Mouse (Mus musculus) thymus, adult 2 months (tissue): ENCODE measurements at regions not wholly inside any gene's neighbourhood (a gene's known extent, or its start where the extent isn't known, plus 50 kb on each side); places are given as distances from the start of the nearest gene placed in this dataset.

Experiments used
- CTCF ChIP-seq: fragments of 200-500 bp; IDR thresholded peaks from 2 replicates; pipeline ENCODE4 v1.5.1; 2012; ENCODE audit warnings: mild to moderate bottlenecking, control low read depth, low read length, moderate library complexity, borderline replicate concordance; ENCODE audit not compliant: control insufficient read depth, poor library complexity, insufficient read depth; ENCODE audit errors: extremely low read depth
- POLR2A ChIP-seq: fragments of 200-500 bp; IDR thresholded peaks from 2 replicates; pipeline ENCODE4 v1.6.1; 2012; ENCODE audit warnings: mild to moderate bottlenecking, low read length, control low read depth, moderate library complexity; ENCODE audit not compliant: control insufficient read depth, poor library complexity, insufficient read depth; ENCODE audit errors: extremely low read depth

DNA sequence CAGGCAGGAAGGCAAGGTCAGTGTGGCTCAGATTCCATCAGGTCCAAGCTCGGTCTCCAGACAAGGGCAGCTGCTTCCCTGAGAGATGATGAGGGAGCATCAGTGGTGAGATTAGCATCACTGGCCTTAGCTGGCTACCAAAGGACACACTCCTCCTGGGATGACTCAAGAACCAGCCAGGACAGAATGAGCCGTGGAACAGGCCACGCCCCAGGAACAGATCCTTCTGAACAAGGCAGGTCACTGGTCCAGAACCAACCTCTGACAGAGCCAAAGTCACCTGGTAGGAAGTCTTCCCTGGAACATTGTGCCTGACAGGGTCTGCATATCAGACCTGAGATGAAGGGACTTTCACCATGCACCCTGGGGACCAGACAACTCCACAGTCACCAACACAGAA is 152.0 kb downstream of the Tomm20 start:
- TF ChIP-seq POLR2A: no peak
- TF ChIP-seq CTCF: no peak
